Mouse (Mus musculus) CH12.LX (cell line): ENCODE measurements at regions not wholly inside any gene's neighbourhood (a gene's known extent, or its start where the extent isn't known, plus 50 kb on each side); places are given as distances from the start of the nearest gene placed in this dataset.
"Not testable (repeated sequence)": the region's sequence is repeated elsewhere in the genome, so short reads cannot be mapped to it uniquely, and the experiment has no call there.

ENCODE experiments used
- DNase-seq: peaks from one replicate; pipeline ENCODE4 v3.0.0-alpha.2; 2013; ENCODE audit errors: extremely low read depth
- H3K27ac ChIP-seq: 2 replicates; pipeline ENCODE4 v1.5.1; 2012; ENCODE audit warnings: low read depth, mild to moderate bottlenecking, control low read depth, moderate library complexity; ENCODE audit not compliant: insufficient read depth
- H3K27me3 ChIP-seq: replicated peaks from 2 replicates; pipeline ENCODE3; 2012; ENCODE audit warnings: inconsistent platforms
- H3K36me3 ChIP-seq, 2 experiments: replicated peaks in 1 of 2; 2 replicates each; pipeline versions ENCODE3 to v1.6.1; 2012; ENCODE audit warnings: inconsistent platforms in 1 of 2, low read length in 1 of 2, mild to moderate bottlenecking in 1 of 2, mixed read lengths in 1 of 2, moderate library complexity in 1 of 2; ENCODE audit not compliant: control insufficient read depth in 1 of 2, insufficient read depth in 1 of 2
- H3K4me1 ChIP-seq, 2 experiments: 2 replicates each; pipeline ENCODE4 v1.6.1; 2012; ENCODE audit warnings: inconsistent platforms in 1 of 2, moderate library complexity in 1 of 2; ENCODE audit not compliant: insufficient read depth in 2 of 2, control insufficient read depth in 1 of 2
- H3K4me2 ChIP-seq: 2 replicates; pipeline ENCODE4 v1.6.1; 2012; ENCODE audit warnings: low read depth, mild to moderate bottlenecking, control low read depth; ENCODE audit not compliant: poor library complexity, insufficient read depth, severe bottlenecking
- H3K4me3 ChIP-seq, 3 experiments: fragments of 150-350 bp in 1 of 3; sonication (generic) in 1 of 3; replicated peaks in 1 of 3; 2 replicates each; pipeline versions ENCODE3 to v1.5.1; 2011 to 2012; ENCODE audit warnings: low read depth in 2 of 3, low read length in 2 of 3, mild to moderate bottlenecking in 2 of 3, moderate library complexity in 2 of 3, control low read depth in 1 of 3, improper control_type of control experiment in 1 of 3, inconsistent platforms in 1 of 3, mixed read lengths in 1 of 3; ENCODE audit not compliant: poor library complexity in 1 of 3
- H3K79me2 ChIP-seq: replicated peaks from 2 replicates; pipeline ENCODE4 v1.6.1; 2012; ENCODE audit warnings: mild to moderate bottlenecking, moderate library complexity; ENCODE audit not compliant: control insufficient read depth, poor library complexity, insufficient read depth, severe bottlenecking; ENCODE audit errors: extremely low read depth
- H3K9ac ChIP-seq: 2 replicates; pipeline ENCODE4 v1.6.1; 2012; ENCODE audit warnings: low read depth, mild to moderate bottlenecking, control low read depth, moderate library complexity; ENCODE audit not compliant: insufficient read depth
- H3K9me3 ChIP-seq: replicated peaks from 2 replicates; pipeline ENCODE3; 2012; ENCODE audit warnings: low read length, inconsistent platforms, mixed read lengths
- CHD1 ChIP-seq: IDR thresholded peaks from 2 replicates; pipeline ENCODE4 v1.6.1; 2012; ENCODE audit warnings: low read depth, low read length, improper control_type of control experiment, inconsistent platforms
- E2F4 ChIP-seq: IDR thresholded peaks from 2 replicates; pipeline ENCODE4 v1.6.1; 2011; ENCODE audit warnings: low read depth, low read length, improper control_type of control experiment; ENCODE audit not compliant: insufficient replicate concordance
- HCFC1 ChIP-seq: IDR thresholded peaks from 2 replicates; pipeline ENCODE4 v1.6.1; 2012; ENCODE audit warnings: low read depth, mild to moderate bottlenecking, inconsistent platforms, low read length, improper control_type of control experiment
- JUN ChIP-seq: IDR thresholded peaks from 2 replicates; pipeline ENCODE4 v1.6.1; 2011; ENCODE audit warnings: low read depth, mild to moderate bottlenecking, low read length, improper control_type of control experiment, moderate library complexity; ENCODE audit not compliant: insufficient read depth
- JUND ChIP-seq: conservative IDR thresholded peaks from 2 replicates; pipeline ENCODE4 v1.6.1; 2011; ENCODE audit warnings: low read depth, low read length, improper control_type of control experiment
- MAX ChIP-seq: IDR thresholded peaks from 2 replicates; pipeline ENCODE4 v1.6.1; 2011; ENCODE audit warnings: low read length, improper control_type of control experiment
- MAZ ChIP-seq: IDR thresholded peaks from 2 replicates; pipeline ENCODE4 v1.6.1; 2012; ENCODE audit warnings: low read depth, mild to moderate bottlenecking, inconsistent platforms, low read length, improper control_type of control experiment, moderate library complexity
- MXI1 ChIP-seq: IDR thresholded peaks from 2 replicates; pipeline ENCODE4 v1.6.1; 2011; ENCODE audit warnings: mild to moderate bottlenecking, low read depth, low read length, improper control_type of control experiment
- NELFE ChIP-seq: IDR thresholded peaks from 2 replicates; pipeline ENCODE4 v1.6.1; 2011; ENCODE audit warnings: low read depth, low read length, improper control_type of control experiment
- PAX5 ChIP-seq: IDR thresholded peaks from 2 replicates; pipeline ENCODE4 v1.6.1; 2012; ENCODE audit warnings: low read length, inconsistent platforms, mixed read lengths
- POLR2AphosphoS2 ChIP-seq: IDR thresholded peaks from 2 replicates; pipeline ENCODE4 v1.6.1; 2011; ENCODE audit warnings: low read depth, low read length, improper control_type of control experiment
- RAD21 ChIP-seq: IDR thresholded peaks from 2 replicates; pipeline ENCODE4 v1.6.1; 2011; ENCODE audit warnings: low read depth, mild to moderate bottlenecking, low read length, improper control_type of control experiment, moderate library complexity
- USF1 ChIP-seq: IDR thresholded peaks from 2 replicates; pipeline ENCODE4 v1.6.1; 2014; ENCODE audit warnings: low read depth, mild to moderate bottlenecking, inconsistent platforms, low read length, improper control_type of control experiment
- ZKSCAN1 ChIP-seq: IDR thresholded peaks from 2 replicates; pipeline ENCODE4 v1.6.1; 2012; ENCODE audit warnings: low read depth, inconsistent platforms, low read length, improper control_type of control experiment, borderline replicate concordance
- ZMIZ1 ChIP-seq: IDR thresholded peaks from 2 replicates; pipeline ENCODE4 v1.6.1; 2012; ENCODE audit warnings: low read depth, mild to moderate bottlenecking, inconsistent platforms, low read length, improper control_type of control experiment
- ZNF384 ChIP-seq: IDR thresholded peaks from 2 replicates; pipeline ENCODE4 v1.6.1; 2012; ENCODE audit warnings: low read depth, low read length, improper control_type of control experiment, inconsistent platforms
- dilution Hi-C: fragments of 300-500 bp; cut with MboI; formaldehyde crosslinking; loops from 2 replicates; pipeline ENCODE4 v1.14.3; 2020; ENCODE audit warnings: low sequenced_read_pairs; ENCODE audit not compliant: extremely low pct_unique_long_range_greater_than_20kb, extremely low pct_ligation_motif_present
- in situ Hi-C: fragments of 300-500 bp; cut with MboI; formaldehyde crosslinking; loops from 3 replicates; pipeline ENCODE4 v1.14.3; 2019; ENCODE audit warnings: low sequenced_read_pairs, low pct_ligation_motif_present, low pct_unique_long_range_greater_than_20kb, mixed read lengths

- in situ Hi-C loops = not testable (repeated sequence)
Measured at GRCm38 (mm10) chr11:63266290-63266689, 137.5 kb downstream of the Pmp22 start.

GRCm38 (mm10) chr11:63276641-63277040 is 147.9 kb downstream of the Pmp22 start:
- no peak overlapping the region for H3K4me3 ChIP-seq
- no peak overlapping the region for H3K4me2 ChIP-seq
- H3K27ac ChIP-seq = no peak overlapping the region
- no peak for TF ChIP-seq USF1
- TF ChIP-seq HCFC1 = no peak
- no peak for TF ChIP-seq E2F4
- TF ChIP-seq ZMIZ1 = no peak
- no peak for TF ChIP-seq CHD1
- no peak for TF ChIP-seq POLR2AphosphoS2
- no peak for TF ChIP-seq ZNF384
- TF ChIP-seq JUN = no peak
- no peak for TF ChIP-seq RAD21
- no peak for TF ChIP-seq ZKSCAN1
- TF ChIP-seq PAX5 = no peak
- TF ChIP-seq MXI1 = no peak
- TF ChIP-seq NELFE = no peak
- no peak for TF ChIP-seq MAX
- no peak for TF ChIP-seq JUND
- TF ChIP-seq MAZ = no peak
- H3K36me3 ChIP-seq = no peaks in the 10 kb centered on the region
- dilution Hi-C loops = no loop called here
- no peaks in the 10 kb centered on the region for H3K79me2 ChIP-seq
- in situ Hi-C loops = no loop called here
- H3K9me3 ChIP-seq = no peaks in the 10 kb centered on the region
- DNase-seq = no peak
- no peaks in the 10 kb centered on the region for H3K27me3 ChIP-seq
- H3K9ac ChIP-seq = no peak overlapping the region
- peaks cover under 1 to 19% of the 10 kb centered on the region in 2 experiments for H3K4me1 ChIP-seq

More at GRCm38 (mm10) chr11:63266290-63266689, 137.5 kb downstream of the Pmp22 start:
- dilution Hi-C loops, H3K79me2 ChIP-seq, H3K27ac ChIP-seq, H3K9me3 ChIP-seq, H3K36me3 ChIP-seq, H3K4me2 ChIP-seq, H3K27me3 ChIP-seq, H3K9ac ChIP-seq, H3K4me3 ChIP-seq, DNase-seq: not testable (repeated sequence)
- H3K4me1 ChIP-seq = peaks cover 5 to 16% of the 10 kb centered on the region in 2 experiments; a peak in 3 of 4 replicates
- 0 out of 2 replicates have a peak, but pooled peaks have one; percentile 14 for TF ChIP-seq ZNF384
